Mouse (Mus musculus) embryonic facial prominence, embryonic 14.5 days (tissue): ENCODE results near the gene Stox2. TPM values are rescaled to one million over a fixed set of nuclear protein-coding genes. Genes with fewer than 3 reads are reported as not detected.

Source experiments
- ATAC-seq: fragments of 200-750 bp; cut with Nextera tagmentation; 2 replicates; pipeline ENCODE4 v1.8.0; 2017; ENCODE audit warnings: low read depth, moderate number of reproducible peaks, moderate TSS enrichment
- DNase-seq: peaks from one replicate; pipeline ENCODE4 v3.0.0-alpha.2; 2015; ENCODE audit warnings: low spot score
- H3K27ac ChIP-seq: fragments of 300-500 bp; sonication (generic); replicated peaks from 2 replicates; pipeline ENCODE4 v1.5.1; 2014; ENCODE audit warnings: low read depth, mild to moderate bottlenecking, low read length, moderate library complexity
- H3K27me3 ChIP-seq: fragments of 300-500 bp; sonication (generic); replicated peaks from 2 replicates; pipeline ENCODE4 v1.6.1; 2014; ENCODE audit warnings: low read length; ENCODE audit not compliant: control insufficient read depth, insufficient read depth
- H3K36me3 ChIP-seq: fragments of 300-500 bp; sonication (generic); 2 replicates; pipeline ENCODE4 v1.6.1; 2014; ENCODE audit warnings: low read length, mixed read lengths; ENCODE audit not compliant: control insufficient read depth, insufficient read depth
- H3K4me1 ChIP-seq: fragments of 300-500 bp; sonication (generic); 2 replicates; pipeline ENCODE4 v1.6.1; 2014; ENCODE audit warnings: antibody characterized with exemption, low read length; ENCODE audit not compliant: control insufficient read depth, insufficient read depth
- H3K4me2 ChIP-seq: fragments of 300-500 bp; sonication (generic); 2 replicates; pipeline ENCODE4 v1.6.1; 2014; ENCODE audit warnings: low read depth, mild to moderate bottlenecking, low read length, moderate library complexity, mixed read lengths
- H3K4me3 ChIP-seq: fragments of 300-500 bp; sonication (generic); 2 replicates; pipeline ENCODE4 v1.5.1; 2014; ENCODE audit warnings: low read depth, mild to moderate bottlenecking, low read length
- H3K9ac ChIP-seq: fragments of 300-500 bp; sonication (generic); 2 replicates; pipeline ENCODE4 v1.6.1; 2014; ENCODE audit warnings: low read depth, mild to moderate bottlenecking, low read length, moderate library complexity, mixed read lengths
- H3K9me3 ChIP-seq: fragments of 300-500 bp; sonication (generic); 2 replicates; pipeline ENCODE4 v1.6.1; 2016; ENCODE audit warnings: low read length; ENCODE audit not compliant: control insufficient read depth
- WGBS: fragments of 180-500 bp; shearing (Covaris S2); extraction: QIAGEN DNeasy Blood & Tissue Kit; methylation state at CpG from one replicate; pipeline ENCODE4 v1.1.7; 2014; 5-methylcytosine and 5-hydroxymethylcytosine counted together
- polyA plus RNA-seq: library from polyadenylated mRNA; unstranded; fragments of >200 nt; fragmentation: Nextera tagmentation; extraction: Ambion mirVana; gene quantifications from 2 replicates; pipeline ENCODE4 v1.2.1, GENCODE M21; 2014

The Stox2 gene
- polyA plus RNA-seq, 1 experiment from 2014 or later, result 14.2 TPM

DNA sequence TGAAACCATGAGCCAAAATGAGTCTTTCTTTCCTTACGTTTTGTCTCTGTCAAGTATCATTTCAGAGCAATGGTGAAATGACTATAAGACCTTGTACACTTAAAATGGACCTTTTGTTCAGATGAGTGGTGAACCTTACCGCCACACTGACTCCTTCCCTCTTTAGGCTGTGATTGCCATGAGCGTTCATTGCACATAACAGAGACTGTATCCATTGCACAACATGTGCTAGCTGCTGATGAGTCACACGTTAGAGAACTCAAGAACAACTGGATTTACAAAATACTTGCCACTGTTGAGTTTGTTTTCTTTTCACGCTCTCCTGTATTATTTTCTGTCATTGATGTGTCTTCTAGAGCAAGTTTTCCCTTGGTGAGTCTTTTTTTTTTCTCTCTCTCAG, 216.1 kb downstream of the Stox2 start:
- H3K4me2 ChIP-seq, result no peak overlapping the region
- no peaks in the 10 kb centered on the region for H3K9me3 ChIP-seq
- 89% methylated on average over 5 of the region's 5 CpGs for WGBS
- H3K4me3 ChIP-seq, result no peak overlapping the region
- H3K27me3 ChIP-seq, result no peaks in the 10 kb centered on the region
- no peak overlapping the region for H3K9ac ChIP-seq
- H3K4me1 ChIP-seq, result no peaks in the 10 kb centered on the region
- DNase-seq (no peak), ATAC-seq (no peak)
- H3K27ac ChIP-seq, result no peak overlapping the region
- H3K36me3 ChIP-seq, result no peaks in the 10 kb centered on the region

DNA sequence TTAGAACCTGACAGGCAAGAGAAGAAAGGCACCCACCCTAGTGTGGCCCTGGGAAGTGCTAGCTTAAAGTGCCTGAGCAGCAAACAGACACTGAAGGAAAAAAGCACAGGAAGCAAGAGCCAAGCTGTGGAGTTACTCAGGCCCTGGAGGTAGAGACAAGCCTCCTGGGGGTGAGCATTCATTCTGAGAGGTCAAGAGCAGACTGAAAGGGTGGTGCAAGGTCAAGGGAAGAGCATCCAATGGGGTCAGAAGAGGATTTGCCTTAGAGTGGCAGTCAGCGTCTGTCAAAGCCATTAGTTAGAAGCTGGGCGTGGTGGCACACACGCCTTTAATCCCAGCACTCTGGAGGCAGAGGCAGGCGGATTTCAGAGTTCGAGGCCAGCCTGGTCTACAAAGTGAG, 224.3 kb downstream of the Stox2 start:
- H3K9me3 ChIP-seq, result no peaks in the 10 kb centered on the region
- WGBS, result 78% methylated on average over 5 of the region's 5 CpGs
- H3K27me3 ChIP-seq, result no peaks in the 10 kb centered on the region
- H3K4me3 ChIP-seq, result no peak overlapping the region
- no peak overlapping the region for H3K4me2 ChIP-seq
- no peak overlapping the region for H3K27ac ChIP-seq
- no peak for ATAC-seq
- no peaks in the 10 kb centered on the region for H3K36me3 ChIP-seq
- no peak for DNase-seq
- H3K9ac ChIP-seq, result no peak overlapping the region
- no peaks in the 10 kb centered on the region for H3K4me1 ChIP-seq

DNA sequence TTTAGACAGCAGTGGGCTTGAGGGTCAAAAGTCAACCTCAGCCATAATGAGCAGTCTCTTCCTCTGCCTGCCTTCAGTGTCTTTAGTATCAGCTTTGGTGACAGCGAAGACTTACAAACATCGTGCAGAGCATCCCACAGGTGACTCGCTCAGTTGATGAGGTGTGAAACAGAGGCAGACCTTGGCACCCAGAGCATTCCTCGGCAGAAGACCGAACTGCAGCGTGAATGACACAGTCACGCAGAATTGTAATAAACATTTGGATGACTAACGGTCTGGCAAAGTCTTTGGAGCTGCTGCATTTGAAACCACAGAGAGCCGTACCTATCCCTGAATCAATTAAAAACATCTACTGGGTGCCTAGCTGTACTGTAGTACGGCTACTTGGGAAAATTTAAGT, 225.0 kb downstream of the Stox2 start:
- H3K9me3 ChIP-seq, result no peaks in the 10 kb centered on the region
- H3K4me1 ChIP-seq, result no peaks in the 10 kb centered on the region
- H3K9ac ChIP-seq, result no peak overlapping the region
- DNase-seq (no peak), ATAC-seq (no peak)
- 77% methylated on average over 10 of the region's 10 CpGs for WGBS
- no peak overlapping the region for H3K4me2 ChIP-seq
- no peaks in the 10 kb centered on the region for H3K36me3 ChIP-seq
- H3K4me3 ChIP-seq, result no peak overlapping the region
- no peaks in the 10 kb centered on the region for H3K27me3 ChIP-seq
- H3K27ac ChIP-seq, result no peak overlapping the region

DNA sequence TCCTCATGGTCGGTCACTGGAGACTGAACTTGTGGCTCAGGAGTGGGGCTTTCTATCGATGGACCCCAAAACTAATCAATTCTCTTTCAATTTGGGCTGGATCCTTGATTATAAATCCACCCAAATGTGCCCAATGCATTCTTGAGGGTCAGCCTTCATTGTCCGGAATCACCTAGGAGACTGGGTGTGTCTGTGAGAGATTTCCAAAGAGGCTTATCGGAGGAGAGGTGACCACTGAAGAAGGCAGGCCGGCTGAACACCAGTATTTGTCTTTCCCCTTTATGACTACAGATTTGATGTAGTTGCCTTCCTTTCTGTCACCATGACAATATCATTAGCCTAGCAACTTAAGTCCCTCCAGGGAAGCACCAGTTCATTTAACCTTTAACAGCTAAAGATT, 225.8 kb downstream of the Stox2 start:
- no peaks in the 10 kb centered on the region for H3K4me1 ChIP-seq
- no peak overlapping the region for H3K4me2 ChIP-seq
- H3K27me3 ChIP-seq, result no peaks in the 10 kb centered on the region
- no peak for DNase-seq
- H3K4me3 ChIP-seq, result no peak overlapping the region
- no peak overlapping the region for H3K9ac ChIP-seq
- no peak for ATAC-seq
- 96% methylated on average over 5 of the region's 5 CpGs for WGBS
- H3K9me3 ChIP-seq, result no peaks in the 10 kb centered on the region
- no peaks in the 10 kb centered on the region for H3K36me3 ChIP-seq
- H3K27ac ChIP-seq, result no peak overlapping the region

DNA sequence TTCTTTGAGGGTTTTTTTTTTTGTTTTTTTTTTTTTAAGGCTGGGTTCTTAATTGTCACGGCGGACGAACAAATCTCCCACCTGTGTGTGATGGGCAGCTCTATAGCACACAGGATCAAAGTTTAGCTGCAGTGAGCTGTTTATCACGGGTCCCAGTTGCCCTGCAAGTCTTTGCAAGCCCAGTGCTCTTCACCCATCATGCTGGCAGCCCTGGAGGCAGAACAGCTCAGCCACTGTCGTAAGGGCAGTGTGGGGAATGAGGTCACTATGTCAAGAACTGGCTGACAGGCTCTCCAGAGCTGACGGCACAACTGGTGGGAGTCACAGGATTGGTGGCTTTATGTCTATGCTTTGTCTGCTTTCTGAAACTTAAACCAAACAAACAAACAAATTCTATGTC, 227.6 kb downstream of the Stox2 start:
- DNase-seq, result no peak
- Histone ChIP-seq H3K4me3 (no peak overlapping the region), H3K36me3 (no peaks in the 10 kb centered on the region), H3K9me3 (no peaks in the 10 kb centered on the region), H3K4me1 (no peaks in the 10 kb centered on the region), H3K27me3 (no peaks in the 10 kb centered on the region), H3K9ac (no peak overlapping the region), H3K27ac (no peak overlapping the region; the same call in 1 of the 2 replicates), H3K4me2 (no peak overlapping the region)
- ATAC-seq, result peak; percentile 66
- WGBS, result 47% methylated on average over 6 of the region's 6 CpGs

DNA sequence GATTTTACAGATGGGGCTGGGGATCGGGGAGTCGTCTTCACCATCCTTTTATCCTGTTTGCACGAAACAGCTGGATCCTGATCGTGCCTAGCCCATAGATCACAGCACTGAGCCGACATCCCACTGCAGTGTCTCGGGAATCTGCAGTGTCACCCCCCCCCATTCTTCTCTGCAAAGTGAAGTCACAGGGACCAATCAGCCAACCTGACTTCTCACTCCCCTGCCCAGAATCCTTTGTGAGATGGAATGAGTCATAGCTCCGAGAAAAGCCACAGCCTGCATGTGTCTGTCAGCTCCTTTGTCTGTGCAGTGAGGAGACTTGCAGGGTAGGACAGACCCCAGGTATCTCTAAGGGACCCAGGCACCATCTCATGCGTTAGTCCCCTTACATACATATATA, 228.1 kb downstream of the Stox2 start:
- Histone ChIP-seq H3K36me3 (no peaks in the 10 kb centered on the region), H3K4me2 (no peak overlapping the region), H3K4me1 (no peaks in the 10 kb centered on the region), H3K27ac (no peak overlapping the region; the same call in 1 of the 2 replicates), H3K9ac (no peak overlapping the region), H3K4me3 (no peak overlapping the region), H3K27me3 (no peaks in the 10 kb centered on the region), H3K9me3 (no peaks in the 10 kb centered on the region)
- ATAC-seq, result peak; percentile 90
- DNase-seq, result peak; percentile 62
- WGBS, result 39% methylated on average over 8 of the region's 8 CpGs

DNA sequence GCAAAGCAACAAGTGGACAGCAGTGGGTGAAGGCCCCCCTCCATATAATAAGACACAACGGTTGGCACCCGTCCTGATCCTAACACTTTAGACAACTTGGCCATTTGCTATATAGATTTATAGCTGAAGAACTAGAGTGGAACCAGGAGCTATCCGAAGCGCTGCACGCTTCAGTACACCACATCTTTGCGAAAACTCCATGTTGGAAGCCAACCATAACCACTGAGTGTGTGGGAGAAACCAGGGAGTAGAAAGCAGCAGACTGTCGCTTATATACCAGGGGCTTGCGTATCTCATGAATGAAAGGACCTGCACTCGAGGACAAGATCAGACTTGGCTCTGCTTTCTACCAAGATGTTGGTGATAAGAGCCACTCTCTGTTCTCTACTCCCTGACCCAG, 234.0 kb downstream of the Stox2 start:
- 78% methylated on average over 9 of the region's 9 CpGs for WGBS
- Histone ChIP-seq H3K4me1 (peaks cover 13% of the 10 kb centered on the region), H3K9ac (no peak overlapping the region), H3K4me3 (no peak overlapping the region), H3K27ac (no peak overlapping the region), H3K9me3 (no peaks in the 10 kb centered on the region), H3K36me3 (no peaks in the 10 kb centered on the region), H3K4me2 (peak overlapping the region; percentile 39; the same call in 1 of the 2 replicates), H3K27me3 (no peaks in the 10 kb centered on the region)
- ATAC-seq (no peak), DNase-seq (no peak)

DNA sequence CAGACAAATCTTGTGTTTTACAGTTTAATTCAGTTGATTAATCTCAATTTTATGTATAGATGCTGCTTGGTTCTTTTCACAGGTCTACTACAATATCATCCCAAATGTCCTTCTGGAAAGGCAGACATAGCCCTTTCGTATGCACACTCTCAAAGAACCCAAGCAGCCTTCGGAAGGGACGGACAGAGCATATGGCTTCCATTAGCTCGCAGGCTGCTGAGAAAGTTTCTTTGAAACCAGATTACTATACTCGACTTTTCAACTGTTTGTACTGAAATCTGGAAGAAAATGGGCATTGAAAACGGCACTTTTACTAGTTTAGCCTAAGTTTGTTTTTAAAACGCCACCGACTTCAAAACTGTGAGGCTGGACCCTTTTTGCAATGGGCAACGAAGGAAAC, 234.9 kb downstream of the Stox2 start:
- no peaks in the 10 kb centered on the region for H3K9me3 ChIP-seq
- H3K4me3 ChIP-seq, result 0 out of 2 replicates have a peak overlapping the region, but pooled peaks have one; percentile 0
- no peak overlapping the region for H3K9ac ChIP-seq
- ATAC-seq (no peak), DNase-seq (peak; percentile 58)
- peak overlapping the region; percentile 29; the same call in 1 of the 2 replicates for H3K27ac ChIP-seq
- WGBS, result 23% methylated on average over 9 of the region's 9 CpGs
- H3K36me3 ChIP-seq, result no peaks in the 10 kb centered on the region
- H3K4me2 ChIP-seq, result peak overlapping the region; percentile 39
- peaks cover 13% of the 10 kb centered on the region for H3K4me1 ChIP-seq
- H3K27me3 ChIP-seq, result no peaks in the 10 kb centered on the region

DNA sequence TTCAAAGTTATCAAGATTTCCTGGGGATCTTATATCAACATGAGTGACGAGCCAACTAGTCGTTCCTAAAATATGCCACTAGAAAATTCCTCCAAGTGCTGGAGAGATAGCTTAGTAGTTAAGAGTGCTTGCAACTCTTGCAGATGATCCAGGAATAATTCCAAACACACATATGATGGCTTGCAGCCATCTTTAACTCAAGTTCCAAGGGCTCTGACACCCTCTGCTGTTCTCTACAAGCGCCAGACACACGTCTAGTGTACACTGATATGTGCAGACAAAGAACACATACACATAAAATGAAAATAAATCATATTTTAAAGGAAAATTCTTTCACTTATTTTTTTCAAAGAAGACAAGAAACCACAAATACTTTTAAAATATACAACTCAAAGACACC, 237.9 kb downstream of the Stox2 start:
- no peaks in the 10 kb centered on the region for H3K9me3 ChIP-seq
- WGBS, result 75% methylated on average over 4 of the region's 4 CpGs
- no peak overlapping the region for H3K4me2 ChIP-seq
- H3K9ac ChIP-seq, result no peak overlapping the region
- H3K4me1 ChIP-seq, result peaks cover 13% of the 10 kb centered on the region
- no peak overlapping the region for H3K4me3 ChIP-seq
- no peak for ATAC-seq
- no peak for DNase-seq
- no peaks in the 10 kb centered on the region for H3K27me3 ChIP-seq
- H3K27ac ChIP-seq, result no peak overlapping the region
- H3K36me3 ChIP-seq, result no peaks in the 10 kb centered on the region
